Mouse (Mus musculus): ENCODE data around the gene Csmd2.

GRCm38 (mm10) chr4:128123281-128123680 is 135.6 kb downstream of the Csmd2 start:
- TF ChIP-seq CTCF (IDR thresholded peaks at IDR 0.05) (no peak), EP300 (IDR thresholded peaks at IDR 0.05) (no peak)
